Mouse (Mus musculus) WW6 (cell line): Measurements from ENCODE around the gene 6430571L13Rik.
A peak's percentile ranks its signal among the peaks of the same experiment; 100 is the strongest.

ENCODE experiments used
- DNase-seq: peaks from one replicate; pipeline ENCODE4 v3.0.0-alpha.2; 2013; ENCODE audit warnings: low read depth, low spot score

Gene 6430571L13Rik

GRCm38 (mm10) chr9:107307099-107307872 is 33.1 kb upstream of the 6430571L13Rik start:
- no peak for DNase-seq

- DNase-seq = no peak
Observed at GRCm38 (mm10) chr9:107307886-107308285, 32.5 kb upstream of the 6430571L13Rik start.

GRCm38 (mm10) chr9:107308346-107309000 is 31.9 kb upstream of the 6430571L13Rik start:
- no peak for DNase-seq

- no peak for DNase-seq
Observed at GRCm38 (mm10) chr9:107309171-107309570, 31.2 kb upstream of the 6430571L13Rik start.

- no peak for DNase-seq
Observed at GRCm38 (mm10) chr9:107309600-107309999, 30.8 kb upstream of the 6430571L13Rik start.

GRCm38 (mm10) chr9:107312811-107313584 is 27.4 kb upstream of the 6430571L13Rik start:
- no peak for DNase-seq

- DNase-seq = no peak
Observed at GRCm38 (mm10) chr9:107313926-107314325, 26.5 kb upstream of the 6430571L13Rik start.

GRCm38 (mm10) chr9:107315791-107316190 is 24.6 kb upstream of the 6430571L13Rik start:
- no peak for DNase-seq

GRCm38 (mm10) chr9:107322461-107323050 is 17.8 kb upstream of the 6430571L13Rik start:
- DNase-seq = no peak

GRCm38 (mm10) chr9:107323558-107323957 is 16.8 kb upstream of the 6430571L13Rik start:
- no peak for DNase-seq

- no peak for DNase-seq
Observed at GRCm38 (mm10) chr9:107324799-107325561, 15.4 kb upstream of the 6430571L13Rik start.

GRCm38 (mm10) chr9:107325904-107326303 is 14.5 kb upstream of the 6430571L13Rik start:
- DNase-seq = no peak

GRCm38 (mm10) chr9:107327879-107328620 is 12.4 kb upstream of the 6430571L13Rik start:
- DNase-seq = no peak

GRCm38 (mm10) chr9:107330791-107331190 is 9.6 kb upstream of the 6430571L13Rik start:
- DNase-seq = no peak

GRCm38 (mm10) chr9:107333686-107334085 is 6.7 kb upstream of the 6430571L13Rik start:
- no peak for DNase-seq

GRCm38 (mm10) chr9:107334356-107334755 is 6.0 kb upstream of the 6430571L13Rik start:
- DNase-seq = no peak

GRCm38 (mm10) chr9:107335046-107335445 is 5.4 kb upstream of the 6430571L13Rik start:
- DNase-seq = no peak

GRCm38 (mm10) chr9:107335909-107336308 is 4.5 kb upstream of the 6430571L13Rik start:
- DNase-seq = peak; percentile 31

- no peak for DNase-seq
Observed at GRCm38 (mm10) chr9:107336386-107336785, 4.0 kb upstream of the 6430571L13Rik start.

GRCm38 (mm10) chr9:107338172-107338883 is 2.1 kb upstream of the 6430571L13Rik start, which contains the start of gene Hemk1:
Gene Hemk1, minus strand, starts transcription at chr9:107338350.
- peak; percentile 65 for DNase-seq
